Mouse (Mus musculus) ES-E14 (cell line): Measurements from ENCODE around the gene Gpr68.

Source experiments
- HCFC1 ChIP-seq: IDR thresholded peaks from 2 replicates; pipeline ENCODE4 v1.6.1; 2012; ENCODE audit warnings: low read length, inconsistent platforms, borderline replicate concordance; ENCODE audit not compliant: insufficient read depth
- ZNF384 ChIP-seq: IDR thresholded peaks from 2 replicates; pipeline ENCODE4 v1.6.1; 2012; ENCODE audit warnings: low read depth, low read length, inconsistent platforms

- TF ChIP-seq ZNF384: no peak
- no peak for TF ChIP-seq HCFC1
These were observed 42.4 kb downstream of the Gpr68 start for GRCm38 (mm10) chr12:100865509-100866078.
